Mouse (Mus musculus): Measurements from ENCODE around the gene Ifitm10. TPM values are rescaled to one million over a fixed set of nuclear protein-coding genes. Genes with fewer than 3 reads are reported as not detected.

Ifitm10 gene
- total and polyA plus RNA-seq, 3 experiments: not detected

DNA sequence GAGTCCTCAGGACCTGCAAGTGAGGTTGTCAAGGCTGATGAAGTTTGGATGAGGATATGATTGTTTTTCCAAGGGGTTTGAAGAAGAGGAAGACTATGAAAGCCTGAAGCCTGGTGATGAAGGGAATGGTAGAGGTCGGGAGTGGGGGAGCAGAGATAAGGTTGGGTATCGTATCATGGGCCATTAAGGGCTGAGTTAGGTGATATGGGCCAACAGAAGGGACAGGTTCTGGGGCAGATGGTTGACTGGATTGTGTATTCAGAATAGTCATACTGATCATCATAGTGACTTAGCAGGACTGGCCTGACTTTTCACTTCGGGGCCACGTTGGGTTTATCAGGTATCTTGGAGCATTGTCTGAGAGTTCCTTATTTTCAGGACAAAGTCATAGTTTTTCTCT, 21.9 kb upstream of the Ifitm10 start:
- Histone ChIP-seq H3K4me1 (ENCODE audit: control insufficient read depth in 1 of 2, insufficient read depth in 2 of 2) (peaks cover 28 to 63% of the 10 kb centered on the region in 2 experiments), H3K27ac (ENCODE audit: insufficient read depth, low read depth) (no peak overlapping the region), H3K36me3 (replicated peaks in 1 of 2; ENCODE audit: control insufficient read depth in 1 of 2, insufficient read depth in 1 of 2, low read length in 1 of 2) (no peaks in the 10 kb centered on the region), H3K79me2 (replicated peaks; ENCODE audit: control insufficient read depth, extremely low read depth, insufficient read depth, poor library complexity, severe bottlenecking) (no peaks in the 10 kb centered on the region), H3K9ac (ENCODE audit: insufficient read depth, low read depth) (no peak overlapping the region), H3K4me3 (replicated peaks in 1 of 3; ENCODE audit: low read depth in 2 of 3, low read length in 2 of 3, poor library complexity in 1 of 3) (no peak overlapping the region), H3K9me3 (replicated peaks; ENCODE audit: low read length) (no peaks in the 10 kb centered on the region), H3K27me3 (replicated peaks) (no peaks in the 10 kb centered on the region), H3K4me2 (ENCODE audit: insufficient read depth, low read depth, poor library complexity, severe bottlenecking) (no peak overlapping the region)
- in situ Hi-C loops (cut with MboI; ENCODE audit: low pct_ligation_motif_present, low pct_unique_long_range_greater_than_20kb, low sequenced_read_pairs): no loop called here
- dilution Hi-C loops (cut with MboI; ENCODE audit: extremely low pct_ligation_motif_present, extremely low pct_unique_long_range_greater_than_20kb, low sequenced_read_pairs): no loop called here
- DNase-seq (ENCODE audit: extremely low read depth): no peak
- TF ChIP-seq KAT2A (IDR thresholded peaks at IDR 0.05; ENCODE audit: insufficient replicate concordance, low read length) (no peak), BHLHE40 (IDR thresholded peaks at IDR 0.05; ENCODE audit: low read depth, low read length) (no peak), RCOR1 (conservative IDR thresholded peaks at IDR 0.05; ENCODE audit: low read depth, low read length) (no peak), RAD21 (IDR thresholded peaks at IDR 0.05; ENCODE audit: low read depth, low read length) (no peak), MYC (IDR thresholded peaks at IDR 0.05; ENCODE audit: low read depth, low read length) (no peak), ZNF384 (IDR thresholded peaks at IDR 0.05; ENCODE audit: low read depth, low read length) (no peak), CHD2 (IDR thresholded peaks at IDR 0.05; ENCODE audit: low read length) (no peak), SIN3A (IDR thresholded peaks at IDR 0.05; ENCODE audit: low read length) (no peak), ZKSCAN1 (IDR thresholded peaks at IDR 0.05; ENCODE audit: borderline replicate concordance, low read depth, low read length) (no peak), IRF4 (IDR thresholded peaks at IDR 0.05; ENCODE audit: low read depth, low read length) (no peak), POLR2AphosphoS2 (IDR thresholded peaks at IDR 0.05; ENCODE audit: low read depth, low read length) (no peak), GABPA (IDR thresholded peaks at IDR 0.05; ENCODE audit: insufficient replicate concordance, low read depth, low read length) (no peak), EP300 (IDR thresholded peaks at IDR 0.05; ENCODE audit: low read length) (no peak), MAFK (IDR thresholded peaks at IDR 0.05; ENCODE audit: insufficient replicate concordance, low read length) (no peak)

DNA sequence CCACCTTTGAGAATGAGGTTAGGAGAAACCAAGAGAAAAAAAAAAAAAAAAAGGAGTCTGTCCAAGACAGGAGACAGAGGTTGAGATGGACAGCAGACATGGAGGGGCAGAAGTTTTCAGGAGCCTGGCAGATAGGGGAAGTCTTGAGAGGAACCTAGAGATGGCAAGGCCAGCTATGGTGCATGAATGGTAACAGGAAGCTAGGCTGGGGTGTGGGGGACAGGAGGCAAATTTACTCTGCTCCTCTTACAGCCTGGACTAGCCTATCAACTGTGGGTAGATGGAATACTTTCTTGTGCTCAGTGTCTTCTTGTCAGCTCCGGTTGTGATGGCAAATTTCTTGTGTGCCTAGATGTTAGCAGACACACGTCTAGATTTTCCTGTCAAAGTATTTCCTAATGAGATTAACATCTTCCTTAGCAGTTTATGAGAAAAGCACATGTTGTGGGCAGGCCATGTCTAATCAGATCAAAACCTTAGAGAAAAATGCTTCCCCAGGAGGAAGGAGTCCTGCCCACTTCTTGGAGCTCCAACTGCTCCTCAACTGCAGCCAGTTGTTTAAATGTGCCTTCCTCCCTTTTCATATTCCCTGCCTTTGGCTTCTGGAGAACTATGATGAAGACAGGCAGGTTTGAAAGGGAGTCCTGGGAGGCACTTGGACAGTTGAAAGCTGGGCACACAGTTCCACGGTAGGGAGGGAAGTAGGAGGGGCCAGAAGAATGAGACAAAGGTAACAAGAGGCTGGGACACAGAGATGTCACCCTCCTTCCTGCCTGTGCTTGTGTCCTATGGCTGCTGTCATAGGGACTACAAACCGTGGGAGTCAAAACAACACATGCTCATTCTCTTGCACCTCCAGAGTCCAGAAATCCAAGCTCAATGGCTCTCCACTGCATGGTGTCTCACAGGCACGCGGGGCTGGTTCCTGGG, 21.0 kb upstream of the Ifitm10 start:
- H3K9ac ChIP-seq (ENCODE audit: insufficient read depth, low read depth): no peak overlapping the region
- dilution Hi-C loops (cut with MboI; ENCODE audit: extremely low pct_ligation_motif_present, extremely low pct_unique_long_range_greater_than_20kb, low sequenced_read_pairs) (no loop called here), in situ Hi-C loops (cut with MboI; ENCODE audit: low pct_ligation_motif_present, low pct_unique_long_range_greater_than_20kb, low sequenced_read_pairs) (no loop called here)
- no peaks in the 10 kb centered on the region for H3K36me3 ChIP-seq (replicated peaks in 1 of 2; ENCODE audit: control insufficient read depth in 1 of 2, insufficient read depth in 1 of 2, low read length in 1 of 2)
- H3K4me1 ChIP-seq (ENCODE audit: control insufficient read depth in 1 of 2, insufficient read depth in 2 of 2): peaks cover 28 to 66% of the 10 kb centered on the region in 2 experiments
- H3K79me2 ChIP-seq (replicated peaks; ENCODE audit: control insufficient read depth, extremely low read depth, insufficient read depth, poor library complexity, severe bottlenecking): no peaks in the 10 kb centered on the region
- no peak overlapping the region for H3K4me3 ChIP-seq (replicated peaks in 1 of 3; ENCODE audit: low read depth in 2 of 3, low read length in 2 of 3, poor library complexity in 1 of 3)
- no peak for DNase-seq (ENCODE audit: extremely low read depth)
- H3K9me3 ChIP-seq (replicated peaks; ENCODE audit: low read length): no peaks in the 10 kb centered on the region
- no peaks in the 10 kb centered on the region for H3K27me3 ChIP-seq (replicated peaks)
- H3K4me2 ChIP-seq (ENCODE audit: insufficient read depth, low read depth, poor library complexity, severe bottlenecking): no peak overlapping the region
- TF ChIP-seq IRF4 (IDR thresholded peaks at IDR 0.05; ENCODE audit: low read depth, low read length) (no peak), EP300 (IDR thresholded peaks at IDR 0.05; ENCODE audit: low read length) (no peak), MAX (IDR thresholded peaks at IDR 0.05; ENCODE audit: low read length) (no peak), ZC3H11A (IDR thresholded peaks at IDR 0.05; ENCODE audit: low read depth, low read length) (no peak)
- no peak overlapping the region for H3K27ac ChIP-seq (ENCODE audit: insufficient read depth, low read depth)
